In the genomic region with DNA sequence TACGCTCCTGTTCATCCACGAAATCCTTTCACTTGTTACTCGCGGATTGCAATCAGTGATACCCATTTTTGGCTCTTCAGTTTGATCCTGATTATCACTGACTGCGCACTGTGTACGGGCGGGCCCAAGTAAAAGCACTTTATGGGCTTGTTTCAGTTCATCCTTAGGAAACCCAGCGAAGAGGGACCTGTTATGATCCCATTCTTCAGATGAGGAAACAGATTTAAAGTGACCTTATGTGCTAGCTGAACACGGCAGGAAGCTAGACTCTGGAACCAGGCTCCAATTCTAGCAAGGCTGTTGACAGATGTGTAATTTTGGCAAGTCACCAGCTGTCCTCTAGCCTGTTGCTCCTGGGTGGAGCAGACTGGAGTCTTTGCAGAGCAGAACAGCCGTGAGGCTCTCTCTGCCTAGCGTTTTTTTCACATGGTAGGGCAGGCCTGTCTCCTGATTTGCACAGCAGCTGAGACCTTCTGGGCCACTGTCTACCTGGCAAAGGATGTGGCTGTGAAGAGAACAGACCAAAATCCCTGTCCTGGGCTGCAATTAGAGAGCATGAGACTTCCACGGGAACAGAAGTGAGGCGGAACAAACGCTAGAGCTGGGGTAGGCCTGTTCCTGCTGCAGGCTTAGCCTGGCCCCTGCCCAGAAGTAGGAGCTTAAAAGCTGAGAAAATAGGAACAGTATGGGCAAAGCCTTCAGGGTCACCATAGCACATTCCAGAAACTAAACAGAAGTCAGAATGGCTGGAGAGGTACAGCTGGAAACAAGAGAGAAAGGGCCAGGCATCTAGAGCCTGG, we compare ENCODE assay signal across 8 mouse cellular contexts. TPM values are rescaled to one million over a fixed set of nuclear protein-coding genes. Genes with fewer than 3 reads are reported as not detected.
DNase-seq lines count a peak whose midpoint lies in the region; ATAC-seq lines count a peak whose summit lies in the region.

No protein-coding gene starts in this region.

- DNase-seq in NIH3T3 (ENCODE audit: low read depth), result peak; percentile 60
- peak; percentile 39 for DNase-seq in hindbrain, embryonic 10.5 days (ENCODE audit: low spot score)
- DNase-seq in cerebellum, postnatal 25 days, result no peak
- DNase-seq in thymus, postnatal 10 days (ENCODE audit: low spot score in 2 of 2), result no peak
- no peak for DNase-seq in layer of hippocampus, adult 9-11 months

- H3K4me1 ChIP-seq in embryonic facial prominence, embryonic 15.5 days, result peaks cover 41% of the 10 kb centered on the region
- H3K4me1 ChIP-seq in hindbrain, embryonic 10.5 days (replicated peaks), result peaks cover 64% of the 10 kb centered on the region
- peaks cover 34% of the 10 kb centered on the region for H3K4me1 ChIP-seq in limb, embryonic 15.5 days
- H3K4me1 ChIP-seq in neural tube, embryonic 12.5 days, result peaks cover 39% of the 10 kb centered on the region

- peak; percentile 49; the same call in 1 of the 2 replicates for ATAC-seq in embryonic facial prominence, embryonic 15.5 days (ENCODE audit: insufficient number of reproducible peaks, low FRiP score, low TSS enrichment, low read depth)
- ATAC-seq in limb, embryonic 15.5 days (ENCODE audit: insufficient number of reproducible peaks, low FRiP score, low TSS enrichment, low read depth), result no peak
- no peak for ATAC-seq in neural tube, embryonic 12.5 days (ENCODE audit: low FRiP score, low read depth)

- no peak overlapping the region for H3K9ac ChIP-seq in embryonic facial prominence, embryonic 15.5 days
- H3K9ac ChIP-seq in limb, embryonic 15.5 days, result no peak overlapping the region
- H3K9ac ChIP-seq in neural tube, embryonic 12.5 days, result peak overlapping the region; percentile 8; the same call in 1 of the 2 replicates

- peaks cover 59% of the 10 kb centered on the region for H3K27me3 ChIP-seq in embryonic facial prominence, embryonic 15.5 days
- peaks cover 90% of the 10 kb centered on the region for H3K27me3 ChIP-seq in hindbrain, embryonic 10.5 days (ENCODE audit: insufficient read depth, poor library complexity, severe bottlenecking)
- peaks cover 70% of the 10 kb centered on the region for H3K27me3 ChIP-seq in limb, embryonic 15.5 days
- peaks cover 31% of the 10 kb centered on the region for H3K27me3 ChIP-seq in neural tube, embryonic 12.5 days (replicated peaks)

- peak overlapping the region; percentile 57 for H3K4me3 ChIP-seq in embryonic facial prominence, embryonic 15.5 days (replicated peaks)
- H3K4me3 ChIP-seq in hindbrain, embryonic 10.5 days, result peak overlapping the region; percentile 78
- peak overlapping the region; percentile 35; the same call in 1 of the 2 replicates for H3K4me3 ChIP-seq in limb, embryonic 15.5 days
- H3K4me3 ChIP-seq in neural tube, embryonic 12.5 days, result peak overlapping the region; percentile 42

- H3K27ac ChIP-seq in embryonic facial prominence, embryonic 15.5 days (replicated peaks), result 0 out of 2 replicates have a peak overlapping the region, but pooled peaks have one; percentile 11
- no peak overlapping the region; the same call in 1 of the 2 replicates for H3K27ac ChIP-seq in hindbrain, embryonic 10.5 days
- H3K27ac ChIP-seq in limb, embryonic 15.5 days, result no peak overlapping the region
- no peak overlapping the region for H3K27ac ChIP-seq in neural tube, embryonic 12.5 days

- whole genome bisulfite sequencing in embryonic facial prominence, embryonic 15.5 days, result 20% methylated on average over 14 of the region's 14 CpGs
- 24% methylated on average over 14 of the region's 14 CpGs for WGBS in hindbrain, embryonic 10.5 days
- WGBS in limb, embryonic 15.5 days, result 29% methylated on average over 14 of the region's 14 CpGs
- 22% methylated on average over 14 of the region's 14 CpGs for WGBS in neural tube, embryonic 12.5 days

- H3K36me3 ChIP-seq in embryonic facial prominence, embryonic 15.5 days, result no peaks in the 10 kb centered on the region
- H3K36me3 ChIP-seq in hindbrain, embryonic 10.5 days, result peaks cover 16% of the 10 kb centered on the region
- H3K36me3 ChIP-seq in limb, embryonic 15.5 days, result no peaks in the 10 kb centered on the region
- no peaks in the 10 kb centered on the region for H3K36me3 ChIP-seq in neural tube, embryonic 12.5 days

- no peaks in the 10 kb centered on the region for H3K9me3 ChIP-seq in embryonic facial prominence, embryonic 15.5 days (replicated peaks)
- H3K9me3 ChIP-seq in hindbrain, embryonic 10.5 days, result no peaks in the 10 kb centered on the region
- H3K9me3 ChIP-seq in limb, embryonic 15.5 days, result no peaks in the 10 kb centered on the region
- no peaks in the 10 kb centered on the region for H3K9me3 ChIP-seq in neural tube, embryonic 12.5 days

- H3K4me2 ChIP-seq in embryonic facial prominence, embryonic 15.5 days (replicated peaks), result peak overlapping the region; percentile 93
- H3K4me2 ChIP-seq in limb, embryonic 15.5 days, result peak overlapping the region; percentile 62; the same call in 1 of the 2 replicates
- peak overlapping the region; percentile 74 for H3K4me2 ChIP-seq in neural tube, embryonic 12.5 days (replicated peaks)

RNA-seq across cellular contexts. Expression of a gene that starts 2.7 kb away (rescaled TPM):
- 2.2 TPM in 2 replicates for polyA plus RNA-seq in embryonic facial prominence, embryonic 15.5 days (2015; fragmentation: Nextera tagmentation; extraction: Ambion mirVana)
- 4.2 and 5.8 TPM in 2 replicates for polyA plus RNA-seq in hindbrain, embryonic 10.5 days (2016; fragmentation: Nextera tagmentation; extraction: Ambion mirVana)
- 0.97 and 1.2 TPM in 2 replicates for polyA plus RNA-seq in limb, embryonic 15.5 days (2015; fragmentation: Nextera tagmentation; extraction: Ambion mirVana)
- polyA plus RNA-seq in neural tube, embryonic 12.5 days (2016; fragmentation: Nextera tagmentation; extraction: Ambion mirVana), result 8.7 and 9.3 TPM in 2 replicates

RNA-seq across cellular contexts. Expression of a gene that starts 44.5 kb away (rescaled TPM):
- 0.83 and 0.97 TPM in 2 replicates for polyA plus RNA-seq in embryonic facial prominence, embryonic 15.5 days (2015; fragmentation: Nextera tagmentation; extraction: Ambion mirVana)
- polyA plus RNA-seq in hindbrain, embryonic 10.5 days (2016; fragmentation: Nextera tagmentation; extraction: Ambion mirVana), result 3.0 and 3.1 TPM in 2 replicates
- polyA plus RNA-seq in limb, embryonic 15.5 days (2015; fragmentation: Nextera tagmentation; extraction: Ambion mirVana), result 0.97 and 1.3 TPM in 2 replicates
- 1.6 and 2.8 TPM in 2 replicates for polyA plus RNA-seq in neural tube, embryonic 12.5 days (2016; fragmentation: Nextera tagmentation; extraction: Ambion mirVana)

Comparison
In these comparisons a context has a peak if more than half of its experiments do, and no peak if none do; other contexts are left out.
1. DNase-seq: peak in NIH3T3 (single experiment) and hindbrain, embryonic 10.5 days (single experiment); none in cerebellum, postnatal 25 days (0 of 2), thymus, postnatal 10 days (0 of 2) and layer of hippocampus, adult 9-11 months (single experiment).
2. Peak in every context shown above with its lines, with median percentiles within 50 percentile points of each other: H3K4me2 ChIP-seq and H3K4me3 ChIP-seq.